Mouse (Mus musculus): ENCODE measurements around the gene Sptbn1. TPM values are rescaled to one million over a fixed set of nuclear protein-coding genes. Genes with fewer than 3 reads are reported as not detected.
"Not testable (repeated sequence)": the region's sequence is repeated elsewhere in the genome, so short reads cannot be mapped to it uniquely, and the experiment has no call there.

Gene Sptbn1
- total and polyA plus RNA-seq, 2 experiments from 2014 or later, result 162 to 247 TPM

GRCm38 (mm10) chr11:30256491-30256890 is 11.5 kb downstream of the Sptbn1 start:
- no peak for DNase-seq (ENCODE audit: low spot score)
- no peak for TF ChIP-seq CTCF (IDR thresholded peaks at IDR 0.05; ENCODE audit: low read depth)
- peaks cover 6% of the 10 kb centered on the region for H3K4me1 ChIP-seq (ENCODE audit: insufficient read depth, low read length)
- 39% methylated on average over 5 of the region's 5 CpGs for WGBS
- no peak overlapping the region for H3K4me3 ChIP-seq (ENCODE audit: low read length)
- no peak overlapping the region for H3K9ac ChIP-seq (replicated peaks; ENCODE audit: low read length)
- no peak overlapping the region for H3K27ac ChIP-seq
- H3K9me3 ChIP-seq (ENCODE audit: low read length), result no peaks in the 10 kb centered on the region
- no peaks in the 10 kb centered on the region for H3K27me3 ChIP-seq (ENCODE audit: insufficient read depth, low read length)
- H3K36me3 ChIP-seq (ENCODE audit: insufficient read depth, low read length), result no peaks in the 10 kb centered on the region
- no peak for ATAC-seq
- no peak overlapping the region for H3K4me2 ChIP-seq (ENCODE audit: low read depth, low read length)

- H3K9ac ChIP-seq (replicated peaks; ENCODE audit: low read length); H3K4me3 ChIP-seq (ENCODE audit: low read length); ATAC-seq; H3K4me2 ChIP-seq (ENCODE audit: low read depth, low read length); H3K9me3 ChIP-seq (ENCODE audit: low read length); DNase-seq (ENCODE audit: low spot score); H3K27me3 ChIP-seq (ENCODE audit: insufficient read depth, low read length); H3K4me1 ChIP-seq (ENCODE audit: insufficient read depth, low read length); H3K36me3 ChIP-seq (ENCODE audit: insufficient read depth, low read length); H3K27ac ChIP-seq: not testable (repeated sequence)
- WGBS, result 99% methylated on average over 3 of the region's 3 CpGs
Observed at GRCm38 (mm10) chr11:30255211-30255610, 12.8 kb downstream of the Sptbn1 start.

- Histone ChIP-seq H3K4me1 (ENCODE audit: insufficient read depth, low read length) (peaks cover 3% of the 10 kb centered on the region; the same call in 1 of the 2 replicates), H3K9me3 (ENCODE audit: low read length) (no peaks in the 10 kb centered on the region), H3K27me3 (ENCODE audit: insufficient read depth, low read length) (no peaks in the 10 kb centered on the region), H3K27ac (no peak overlapping the region), H3K4me2 (ENCODE audit: low read depth, low read length) (no peak overlapping the region), H3K9ac (replicated peaks; ENCODE audit: low read length) (no peak overlapping the region), H3K4me3 (ENCODE audit: low read length) (no peak overlapping the region), H3K36me3 (ENCODE audit: insufficient read depth, low read length) (no peaks in the 10 kb centered on the region)
- DNase-seq (ENCODE audit: low spot score) (no peak), ATAC-seq (no peak)
- no peak for TF ChIP-seq CTCF (IDR thresholded peaks at IDR 0.05; ENCODE audit: low read depth)
- WGBS, result 85% methylated on average over 11 of the region's 11 CpGs
Observed at GRCm38 (mm10) chr11:30251294-30251904, 16.6 kb downstream of the Sptbn1 start.

GRCm38 (mm10) chr11:30249452-30250016 is 18.4 kb downstream of the Sptbn1 start:
- Histone ChIP-seq H3K4me3 (ENCODE audit: low read length) (no peak overlapping the region), H3K9me3 (ENCODE audit: low read length) (no peaks in the 10 kb centered on the region), H3K27ac (no peak overlapping the region), H3K36me3 (ENCODE audit: insufficient read depth, low read length) (no peaks in the 10 kb centered on the region), H3K4me1 (ENCODE audit: insufficient read depth, low read length) (peaks cover 3% of the 10 kb centered on the region; the same call in 1 of the 2 replicates), H3K9ac (replicated peaks; ENCODE audit: low read length) (no peak overlapping the region), H3K27me3 (ENCODE audit: insufficient read depth, low read length) (no peaks in the 10 kb centered on the region), H3K4me2 (ENCODE audit: low read depth, low read length) (no peak overlapping the region)
- DNase-seq (ENCODE audit: low spot score) (no peak), ATAC-seq (no peak)
- 84% methylated on average over 4 of the region's 4 CpGs for WGBS
- TF ChIP-seq CTCF (IDR thresholded peaks at IDR 0.05; ENCODE audit: low read depth), result peak; percentile 19; the same call in 1 of the 2 replicates

GRCm38 (mm10) chr11:30247106-30247505 is 20.9 kb downstream of the Sptbn1 start:
- no peak overlapping the region for H3K4me3 ChIP-seq (ENCODE audit: low read length)
- H3K27ac ChIP-seq, result no peak overlapping the region
- ATAC-seq, result no peak
- no peak overlapping the region for H3K9ac ChIP-seq (replicated peaks; ENCODE audit: low read length)
- H3K36me3 ChIP-seq (ENCODE audit: insufficient read depth, low read length), result no peaks in the 10 kb centered on the region
- 73% methylated on average over 1 of the region's 1 CpGs for WGBS
- no peak for TF ChIP-seq CTCF (IDR thresholded peaks at IDR 0.05; ENCODE audit: low read depth)
- no peak for DNase-seq (ENCODE audit: low spot score)
- H3K9me3 ChIP-seq (ENCODE audit: low read length), result no peaks in the 10 kb centered on the region
- no peak overlapping the region for H3K4me2 ChIP-seq (ENCODE audit: low read depth, low read length)
- peaks cover 16% of the 10 kb centered on the region for H3K4me1 ChIP-seq (ENCODE audit: insufficient read depth, low read length)
- no peaks in the 10 kb centered on the region for H3K27me3 ChIP-seq (ENCODE audit: insufficient read depth, low read length)

GRCm38 (mm10) chr11:30246161-30246560 is 21.8 kb downstream of the Sptbn1 start:
- Histone ChIP-seq H3K9ac (replicated peaks; ENCODE audit: low read length) (no peak overlapping the region), H3K4me1 (ENCODE audit: insufficient read depth, low read length) (peaks cover 16% of the 10 kb centered on the region), H3K27ac (no peak overlapping the region), H3K27me3 (ENCODE audit: insufficient read depth, low read length) (no peaks in the 10 kb centered on the region), H3K36me3 (ENCODE audit: insufficient read depth, low read length) (no peaks in the 10 kb centered on the region), H3K9me3 (ENCODE audit: low read length) (no peaks in the 10 kb centered on the region), H3K4me2 (ENCODE audit: low read depth, low read length) (no peak overlapping the region), H3K4me3 (ENCODE audit: low read length) (no peak overlapping the region)
- TF ChIP-seq CTCF (IDR thresholded peaks at IDR 0.05; ENCODE audit: low read depth), result no peak
- ATAC-seq (no peak), DNase-seq (ENCODE audit: low spot score) (no peak)
- 89% methylated on average over 11 of the region's 11 CpGs for WGBS

GRCm38 (mm10) chr11:30244172-30244571 is 23.8 kb downstream of the Sptbn1 start:
- H3K27ac ChIP-seq, result no peak overlapping the region
- no peak for DNase-seq (ENCODE audit: low spot score)
- ATAC-seq, result no peak
- no peaks in the 10 kb centered on the region for H3K9me3 ChIP-seq (ENCODE audit: low read length)
- no peak overlapping the region for H3K4me2 ChIP-seq (ENCODE audit: low read depth, low read length)
- H3K4me3 ChIP-seq (ENCODE audit: low read length), result no peak overlapping the region
- H3K9ac ChIP-seq (replicated peaks; ENCODE audit: low read length), result no peak overlapping the region
- H3K27me3 ChIP-seq (ENCODE audit: insufficient read depth, low read length), result no peaks in the 10 kb centered on the region
- H3K36me3 ChIP-seq (ENCODE audit: insufficient read depth, low read length), result no peaks in the 10 kb centered on the region
- H3K4me1 ChIP-seq (ENCODE audit: insufficient read depth, low read length), result peaks cover 16% of the 10 kb centered on the region
- no peak for TF ChIP-seq CTCF (IDR thresholded peaks at IDR 0.05; ENCODE audit: low read depth)
- WGBS, result 60% methylated on average over 1 of the region's 1 CpGs
